Mouse (Mus musculus) hindbrain, embryonic 13.5 days (tissue): ENCODE results near the gene Fis1. TPM values are rescaled to one million over a fixed set of nuclear protein-coding genes. Genes with fewer than 3 reads are reported as not detected.

Source experiments
- ATAC-seq: fragments of 200-750 bp; cut with Nextera tagmentation; 2 replicates; pipeline ENCODE4 v1.8.0; 2017; ENCODE audit warnings: moderate TSS enrichment; ENCODE audit not compliant: low FRiP score
- H3K27ac ChIP-seq: fragments of 300-500 bp; sonication (generic); 2 replicates; pipeline ENCODE4 v1.5.1; 2015; ENCODE audit warnings: inconsistent platforms, mild to moderate bottlenecking, moderate library complexity
- H3K27me3 ChIP-seq: fragments of 300-500 bp; sonication (generic); 2 replicates; pipeline ENCODE4 v1.6.1; 2015; ENCODE audit warnings: mild to moderate bottlenecking, inconsistent platforms
- H3K36me3 ChIP-seq: fragments of 300-500 bp; sonication (generic); 2 replicates; pipeline ENCODE4 v1.6.1; 2015; ENCODE audit warnings: mild to moderate bottlenecking, inconsistent platforms
- H3K4me1 ChIP-seq: fragments of 300-500 bp; sonication (generic); replicated peaks from 2 replicates; pipeline ENCODE4 v1.6.1; 2015; ENCODE audit warnings: inconsistent platforms
- H3K4me2 ChIP-seq: fragments of 300-500 bp; sonication (generic); 2 replicates; pipeline ENCODE4 v1.6.1; 2015; ENCODE audit warnings: inconsistent platforms, mild to moderate bottlenecking, moderate library complexity
- H3K4me3 ChIP-seq: fragments of 300-500 bp; sonication (generic); 2 replicates; pipeline ENCODE4 v1.5.1; 2015; ENCODE audit warnings: mild to moderate bottlenecking, inconsistent platforms
- H3K9ac ChIP-seq: fragments of 300-500 bp; sonication (generic); 2 replicates; pipeline ENCODE4 v1.6.1; 2015; ENCODE audit warnings: mild to moderate bottlenecking, inconsistent platforms
- H3K9me3 ChIP-seq: fragments of 300-500 bp; sonication (generic); 2 replicates; pipeline ENCODE4 v1.6.1; 2016; ENCODE audit warnings: inconsistent platforms
- whole genome bisulfite sequencing: fragments of 180-500 bp; shearing (Covaris S2); methylation state at CpG from one replicate; pipeline ENCODE4 v1.1.7; 2015; 5-methylcytosine and 5-hydroxymethylcytosine counted together
- polyA plus RNA-seq: library from polyadenylated mRNA; unstranded; fragments of >200 nt; fragmentation: Nextera tagmentation; extraction: Ambion mirVana; gene quantifications from 2 replicates; pipeline ENCODE4 v1.2.1, GENCODE M21; 2015

Fis1 gene
- polyA plus RNA-seq, 1 experiment from 2014 or later: 398 TPM

GRCm38 (mm10) chr5:136982338-136982930 lies 29.4 kb downstream of the Fis1 start:
- H3K27ac ChIP-seq: no peak overlapping the region
- no peak for ATAC-seq
- peaks cover 14% of the 10 kb centered on the region for H3K4me1 ChIP-seq
- WGBS: 73% methylated on average over 10 of the region's 16 CpGs
- H3K9ac ChIP-seq: no peak overlapping the region
- H3K27me3 ChIP-seq: no peaks in the 10 kb centered on the region
- no peak overlapping the region for H3K4me3 ChIP-seq
- no peak overlapping the region for H3K4me2 ChIP-seq
- H3K36me3 ChIP-seq: peaks cover 40% of the 10 kb centered on the region
- no peaks in the 10 kb centered on the region for H3K9me3 ChIP-seq

- Histone ChIP-seq H3K4me1 (peaks cover 30% of the 10 kb centered on the region), H3K27ac (no peak overlapping the region), H3K9me3 (no peaks in the 10 kb centered on the region), H3K27me3 (no peaks in the 10 kb centered on the region), H3K4me2 (no peak overlapping the region), H3K4me3 (no peak overlapping the region), H3K36me3 (peaks cover 48% of the 10 kb centered on the region), H3K9ac (no peak overlapping the region)
- 67% methylated on average over 14 of the region's 14 CpGs for WGBS
- ATAC-seq: no peak
Observed at GRCm38 (mm10) chr5:136984828-136985227, 31.8 kb downstream of the Fis1 start.

GRCm38 (mm10) chr5:136986695-136987137 lies 33.6 kb downstream of the Fis1 start, which contains the start of gene Plod3:
TSS of gene Plod3 (plus strand) at chr5:136987019.
- Histone ChIP-seq H3K36me3 (peaks cover 52% of the 10 kb centered on the region), H3K9me3 (no peaks in the 10 kb centered on the region), H3K4me1 (peaks cover 30% of the 10 kb centered on the region), H3K4me2 (peak within 1 kb of the TSS; percentile 93), H3K27me3 (no peaks in the 10 kb centered on the region), H3K9ac (peak within 1 kb of the TSS; percentile 98), H3K27ac (peak within 1 kb of the TSS; percentile 96), H3K4me3 (peak within 1 kb of the TSS; percentile 90)
- WGBS: under 1% methylated on average over 26 of the region's 26 CpGs
- ATAC-seq: peak; percentile 91

DNA sequence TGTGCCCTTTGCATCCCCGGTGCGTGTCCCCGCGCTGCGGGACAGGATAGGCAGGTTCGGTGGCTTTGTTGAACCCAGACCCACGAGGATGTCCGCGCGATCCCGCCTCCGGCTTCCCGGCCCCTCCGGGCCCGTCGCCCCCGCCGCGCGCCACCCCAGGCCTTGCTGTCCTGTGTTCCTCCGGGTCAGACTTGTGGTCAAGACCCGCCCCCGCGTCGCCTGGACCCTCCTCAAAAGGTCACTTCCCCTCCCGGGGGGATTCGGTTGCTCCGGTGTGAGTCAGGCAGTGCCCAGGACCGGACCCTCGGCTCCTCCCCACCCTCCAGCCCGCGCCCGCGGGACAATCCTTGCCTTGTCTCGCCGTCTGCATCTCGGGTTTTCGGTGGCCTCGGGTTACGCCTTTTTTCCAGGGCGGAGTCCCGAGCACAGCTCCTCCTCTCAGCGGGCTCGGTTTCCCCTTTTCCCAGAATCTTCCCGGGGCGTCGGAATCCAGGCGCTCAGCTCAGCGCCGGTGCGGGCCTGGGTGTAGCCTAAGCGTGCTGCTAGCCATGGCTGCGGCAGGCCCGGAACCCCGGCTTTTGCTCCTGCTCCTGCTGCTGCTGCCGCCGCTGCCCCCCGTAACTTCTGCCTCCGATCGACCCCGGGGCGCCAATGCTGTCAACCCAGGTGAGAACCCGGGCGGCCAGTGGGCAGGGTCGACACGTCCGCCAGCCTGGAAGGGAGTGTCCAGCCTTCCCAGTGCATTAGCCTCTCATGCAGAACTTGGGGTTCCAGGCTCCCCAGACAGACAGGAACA lies 34.3 kb downstream of the Fis1 start:
- Histone ChIP-seq H3K36me3 (peaks cover 53% of the 10 kb centered on the region), H3K4me2 (peak overlapping the region; percentile 93), H3K9me3 (no peaks in the 10 kb centered on the region), H3K27me3 (no peaks in the 10 kb centered on the region), H3K27ac (peak overlapping the region; percentile 96), H3K4me3 (peak overlapping the region; percentile 90), H3K9ac (peak overlapping the region; percentile 98), H3K4me1 (peaks cover 30% of the 10 kb centered on the region)
- under 1% methylated on average over 62 of the region's 67 CpGs for WGBS
- ATAC-seq: peak; percentile 60

DNA sequence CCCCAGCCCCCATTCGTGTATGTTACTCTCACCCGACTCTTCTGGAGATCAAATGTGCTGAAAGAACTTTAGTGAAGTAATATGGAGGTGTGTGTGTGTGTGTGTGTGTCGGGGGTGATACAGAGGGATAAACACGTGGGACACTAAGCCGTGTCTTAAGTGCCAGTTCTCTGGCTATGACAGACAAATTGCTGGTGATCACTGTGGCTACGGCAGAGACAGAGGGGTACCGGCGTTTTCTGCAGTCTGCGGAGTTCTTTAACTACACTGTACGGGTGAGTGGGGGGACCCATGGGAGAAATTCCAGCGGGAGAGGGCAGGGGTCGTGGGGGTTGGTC lies 34.8 kb downstream of the Fis1 start, which contains the start of gene Znhit1:
Znhit1 (minus strand) TSS at position 88 of the 338 bp plus-strand sequence.
- Histone ChIP-seq H3K27ac (peak within 1 kb of the TSS; percentile 96), H3K36me3 (peaks cover 59% of the 10 kb centered on the region), H3K4me3 (peak within 1 kb of the TSS; percentile 90), H3K4me2 (peak within 1 kb of the TSS; percentile 93), H3K4me1 (peaks cover 30% of the 10 kb centered on the region), H3K27me3 (no peaks in the 10 kb centered on the region), H3K9ac (peak within 1 kb of the TSS; percentile 98), H3K9me3 (no peaks in the 10 kb centered on the region)
- WGBS: 5% methylated on average over 12 of the region's 12 CpGs
- 0 out of 2 replicates have a peak, but pooled peaks have one; percentile 7 for ATAC-seq

GRCm38 (mm10) chr5:136988420-136988819 lies 35.3 kb downstream of the Fis1 start:
- Histone ChIP-seq H3K27me3 (no peaks in the 10 kb centered on the region), H3K27ac (peak overlapping the region; percentile 96; the same call in 1 of the 2 replicates), H3K9me3 (no peaks in the 10 kb centered on the region), H3K4me1 (peaks cover 30% of the 10 kb centered on the region), H3K4me3 (peak overlapping the region; percentile 90), H3K4me2 (peak overlapping the region; percentile 93), H3K9ac (peak overlapping the region; percentile 98), H3K36me3 (peaks cover 63% of the 10 kb centered on the region)
- 81% methylated on average over 7 of the region's 7 CpGs for WGBS
- no peak for ATAC-seq

DNA sequence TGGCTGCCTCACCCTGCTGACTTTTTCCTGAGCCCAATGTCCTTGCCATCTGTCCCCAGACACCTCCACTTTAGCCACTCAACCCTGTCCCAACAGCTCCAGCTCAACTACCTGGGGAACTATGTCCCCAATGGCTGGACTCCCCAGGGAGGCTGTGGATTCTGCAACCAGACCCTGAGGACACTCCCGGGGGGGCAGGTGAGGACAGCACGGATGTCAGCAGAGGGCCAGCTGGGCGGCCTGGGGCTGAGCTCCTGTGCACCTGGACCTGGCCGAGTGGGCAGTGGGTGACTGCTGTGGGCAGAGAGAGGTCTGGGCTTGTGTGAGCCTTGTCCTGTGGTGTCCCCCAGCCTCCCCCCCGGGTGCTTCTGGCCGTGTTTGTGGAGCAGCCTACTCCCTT lies 36.7 kb downstream of the Fis1 start:
- no peak overlapping the region for H3K9ac ChIP-seq
- no peak overlapping the region for H3K27ac ChIP-seq
- no peak for ATAC-seq
- H3K27me3 ChIP-seq: no peaks in the 10 kb centered on the region
- H3K9me3 ChIP-seq: no peaks in the 10 kb centered on the region
- H3K4me1 ChIP-seq: peaks cover 28% of the 10 kb centered on the region
- 94% methylated on average over 6 of the region's 6 CpGs for WGBS
- no peak overlapping the region for H3K4me3 ChIP-seq
- no peak overlapping the region for H3K4me2 ChIP-seq
- peaks cover 63% of the 10 kb centered on the region for H3K36me3 ChIP-seq

DNA sequence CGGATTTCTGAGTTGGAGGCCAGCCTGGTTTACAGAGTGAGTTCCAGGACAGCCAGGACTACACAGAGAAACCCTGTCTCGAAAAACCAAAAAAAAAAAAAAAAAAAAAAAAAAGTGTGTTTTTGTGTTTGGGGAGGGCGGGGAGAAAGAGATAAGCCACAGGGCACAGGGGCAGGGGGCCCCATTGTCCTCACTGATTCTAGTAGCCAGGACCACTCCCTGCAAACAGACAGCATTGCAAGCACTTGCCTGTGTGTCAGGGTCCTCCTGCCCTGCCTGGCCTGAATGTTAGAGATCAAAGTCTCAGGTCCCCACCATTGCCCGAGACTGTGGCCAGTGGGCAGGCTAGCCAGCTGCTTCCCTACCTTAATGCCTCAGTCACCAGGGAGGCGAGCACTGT lies 46.4 kb downstream of the Fis1 start:
- peaks cover 22% of the 10 kb centered on the region for H3K36me3 ChIP-seq
- H3K27ac ChIP-seq: no peak overlapping the region
- no peaks in the 10 kb centered on the region for H3K9me3 ChIP-seq
- no peaks in the 10 kb centered on the region for H3K27me3 ChIP-seq
- no peak overlapping the region for H3K9ac ChIP-seq
- no peak overlapping the region for H3K4me3 ChIP-seq
- 71% methylated on average over 5 of the region's 5 CpGs for WGBS
- 0 out of 2 replicates have a peak, but pooled peaks cover 3% of the 10 kb centered on the region for H3K4me1 ChIP-seq
- no peak overlapping the region for H3K4me2 ChIP-seq
- ATAC-seq: no peak

GRCm38 (mm10) chr5:137000612-137001011 lies 47.5 kb downstream of the Fis1 start:
- no peaks in the 10 kb centered on the region for H3K9me3 ChIP-seq
- ATAC-seq: no peak
- WGBS: 86% methylated on average over 2 of the region's 2 CpGs

DNA sequence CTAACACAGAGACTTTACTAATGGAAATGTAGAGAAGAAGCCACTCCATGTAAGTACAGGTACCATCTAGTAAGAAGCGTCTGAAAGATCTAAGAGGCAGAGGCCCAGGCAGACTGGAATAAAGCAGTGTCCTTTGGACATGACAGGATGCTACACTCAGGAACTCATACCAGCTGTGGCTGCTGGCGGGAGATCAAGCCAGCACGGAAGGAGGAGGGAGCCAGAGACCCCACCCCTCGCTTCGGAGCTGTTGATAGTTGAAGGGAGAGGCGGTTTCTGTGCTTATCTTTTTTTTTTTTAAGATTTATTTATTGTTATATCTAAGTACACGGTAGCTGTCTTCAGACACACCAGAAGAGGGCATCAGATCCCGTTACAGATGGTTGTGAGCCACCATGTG lies 54.2 kb downstream of the Fis1 start:
- Histone ChIP-seq H3K9ac (no peak overlapping the region), H3K9me3 (no peaks in the 10 kb centered on the region), H3K36me3 (no peaks in the 10 kb centered on the region), H3K4me1 (no peaks in the 10 kb centered on the region), H3K4me2 (no peak overlapping the region), H3K27ac (no peak overlapping the region), H3K4me3 (no peak overlapping the region), H3K27me3 (no peaks in the 10 kb centered on the region)
- ATAC-seq: no peak
- WGBS: 66% methylated on average over 8 of the region's 8 CpGs

More at GRCm38 (mm10) chr5:137000612-137001011, 47.5 kb downstream of the Fis1 start:
- H3K4me2 ChIP-seq: no peak overlapping the region
- no peak overlapping the region for H3K27ac ChIP-seq
- H3K27me3 ChIP-seq: no peaks in the 10 kb centered on the region
- no peak overlapping the region for H3K4me3 ChIP-seq
- peaks cover 11% of the 10 kb centered on the region for H3K36me3 ChIP-seq
- H3K4me1 ChIP-seq: 0 out of 2 replicates have a peak, but pooled peaks cover 3% of the 10 kb centered on the region
- H3K9ac ChIP-seq: no peak overlapping the region

- Histone ChIP-seq H3K9ac (no peak overlapping the region), H3K4me3 (no peak overlapping the region), H3K4me2 (no peak overlapping the region), H3K4me1 (no peaks in the 10 kb centered on the region), H3K36me3 (no peaks in the 10 kb centered on the region), H3K27me3 (no peaks in the 10 kb centered on the region), H3K27ac (no peak overlapping the region), H3K9me3 (no peaks in the 10 kb centered on the region)
- WGBS: 33% methylated on average over 3 of the region's 3 CpGs
- ATAC-seq: no peak
Observed at GRCm38 (mm10) chr5:137009988-137010387, 56.9 kb downstream of the Fis1 start.

DNA sequence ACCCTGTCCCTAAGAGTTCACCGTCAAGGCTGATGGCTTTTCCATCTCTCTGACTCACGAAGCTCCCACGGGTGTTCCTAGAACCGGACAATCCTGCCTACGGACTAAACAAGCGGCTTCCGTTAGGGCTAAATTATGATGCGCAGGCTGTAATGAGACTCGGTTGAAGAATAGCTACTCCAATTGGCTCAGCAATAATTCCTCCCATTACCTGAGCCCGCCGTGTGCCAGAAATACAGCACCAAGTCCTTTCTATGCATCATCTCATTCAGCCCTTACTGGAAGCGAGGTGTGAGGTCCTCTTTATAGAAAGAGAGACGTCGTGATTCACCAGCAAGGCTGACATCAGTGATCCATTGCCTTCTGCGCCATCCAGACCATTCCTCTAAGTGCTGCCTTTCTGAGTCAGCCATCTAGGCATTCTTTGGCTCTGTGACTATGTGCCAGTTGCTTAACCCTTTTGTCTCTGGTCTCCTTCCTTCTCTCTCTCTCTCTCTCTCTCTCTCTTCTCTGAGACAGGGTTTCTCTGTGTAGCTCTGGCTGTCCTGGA lies 59.4 kb downstream of the Fis1 start:
- H3K9me3 ChIP-seq: no peaks in the 10 kb centered on the region
- no peaks in the 10 kb centered on the region for H3K36me3 ChIP-seq
- H3K9ac ChIP-seq: no peak overlapping the region
- H3K27me3 ChIP-seq: no peaks in the 10 kb centered on the region
- H3K4me1 ChIP-seq: no peaks in the 10 kb centered on the region
- H3K27ac ChIP-seq: no peak overlapping the region
- no peak overlapping the region for H3K4me3 ChIP-seq
- 75% methylated on average over 15 of the region's 15 CpGs for WGBS
- ATAC-seq: no peak
- no peak overlapping the region for H3K4me2 ChIP-seq
